Mouse (Mus musculus): ENCODE measurements around the gene Prss41.

DNA sequence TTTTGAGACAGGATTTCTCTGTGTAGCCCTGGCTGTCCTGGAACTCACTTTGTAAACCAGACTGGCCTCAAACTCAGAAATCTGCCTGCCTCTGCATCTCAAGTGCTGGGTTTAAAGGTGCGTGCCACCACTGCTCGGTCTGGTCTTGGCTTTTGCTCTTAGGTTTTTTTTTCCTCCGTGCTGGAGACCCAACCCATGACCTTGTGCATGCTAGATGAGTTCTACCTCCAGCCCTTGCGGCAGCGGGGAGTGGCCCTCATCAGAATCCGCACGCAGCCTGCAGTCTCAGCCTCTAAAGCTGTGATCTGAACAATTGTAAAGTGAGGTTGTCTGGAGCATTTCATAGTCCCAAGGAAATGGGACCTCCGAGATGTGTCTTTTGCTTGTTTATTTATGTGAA is 48.6 kb downstream of the Prss41 start:
- TF ChIP-seq CTCF (IDR thresholded peaks at IDR 0.05; ENCODE audit: low read depth, low read length) (no peak), EP300 (IDR thresholded peaks at IDR 0.05; ENCODE audit: insufficient read depth, low read depth, low read length) (no peak)

Data from ES-Bruce4 (cell line).